Mouse (Mus musculus) neural tube, postnatal 0 days (tissue): ENCODE measurements around the gene B020031M17Rik. TPM values are rescaled to one million over a fixed set of nuclear protein-coding genes. Genes with fewer than 3 reads are reported as not detected.

Source experiments
- polyA plus RNA-seq: library from polyadenylated mRNA; unstranded; fragments of >200 nt; fragmentation: Nextera tagmentation; extraction: Ambion mirVana; gene quantifications from 2 replicates; pipeline ENCODE4 v1.2.1, GENCODE M21; 2015

Gene B020031M17Rik
- not detected in 2 replicates for polyA plus RNA-seq

DNA sequence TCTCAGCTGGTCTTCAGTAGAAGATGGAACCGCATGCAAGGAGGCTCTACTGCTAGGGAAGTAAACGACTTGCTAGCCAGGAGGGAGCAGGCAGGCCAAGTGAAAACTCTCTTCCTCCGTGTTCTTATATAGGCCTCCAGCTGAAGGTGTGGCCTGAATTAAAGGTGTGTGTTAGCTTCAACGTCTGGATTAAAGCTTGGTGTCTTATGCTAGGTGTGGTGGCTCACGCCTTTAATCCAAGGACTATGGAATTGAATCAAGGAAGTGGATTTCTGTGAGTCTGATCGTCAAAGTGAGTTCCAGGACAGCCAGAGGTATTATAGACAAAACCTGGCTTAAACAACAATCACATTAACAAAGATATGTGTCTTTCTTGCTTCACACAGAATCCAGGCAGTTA lies at the start of gene B020031M17Rik:
Gene B020031M17Rik (minus strand): TSS at position 101 of the 400 bp plus-strand sequence.

GRCm38 (mm10) chr13:119929172-119929571 lies 21.4 kb downstream of the B020031M17Rik start, which contains the start of gene Gm21761:
Gm21761 (minus strand) TSS chr13:119929272.

Other genes with a start within 250 kb of the B020031M17Rik start
- gene Nim1k, start 194.9 kb downstream of the B020031M17Rik start, polyA plus RNA-seq, result 10.9 TPM in 2 replicates
- 27.0 and 30.4 TPM in 2 replicates for gene Zfp131, start 159.9 kb downstream of the B020031M17Rik start, polyA plus RNA-seq
- not detected in 2 replicates for gene AF067063, start 120.6 kb downstream of the B020031M17Rik start, polyA plus RNA-seq
- not detected in 2 replicates for gene D13Ertd608e, start 114.8 kb downstream of the B020031M17Rik start, polyA plus RNA-seq
- gene Tcstv1, start 56.0 kb downstream of the B020031M17Rik start, polyA plus RNA-seq, result not detected in 2 replicates
- gene Gm21761, start 21.5 kb downstream of the B020031M17Rik start, polyA plus RNA-seq, result not detected in 2 replicates
- gene Gm36079, start 76.2 kb upstream of the B020031M17Rik start, polyA plus RNA-seq, result not detected in 2 replicates
- gene Gm21188, start 101.4 kb upstream of the B020031M17Rik start, polyA plus RNA-seq, result not detected in 2 replicates
- gene Gm20767, start 189.4 kb upstream of the B020031M17Rik start, polyA plus RNA-seq, result not detected in 2 replicates
- gene Gm21818, start 221.6 kb upstream of the B020031M17Rik start, polyA plus RNA-seq, result not detected in 2 replicates